Mouse (Mus musculus) hindbrain, embryonic 16.5 days (tissue): ENCODE measurements around the gene Fbxo17. TPM values are rescaled to one million over a fixed set of nuclear protein-coding genes. Genes with fewer than 3 reads are reported as not detected.

Source experiments
- ATAC-seq: fragments of 200-750 bp; cut with Nextera tagmentation; 2 replicates; pipeline ENCODE4 v1.8.0; 2017; ENCODE audit warnings: moderate TSS enrichment, moderate library complexity
- H3K27ac ChIP-seq: fragments of 300-500 bp; sonication (generic); 2 replicates; pipeline ENCODE4 v1.5.1; 2014; ENCODE audit warnings: low read depth, mild to moderate bottlenecking, control low read depth, low read length, moderate library complexity
- H3K27me3 ChIP-seq: fragments of 300-500 bp; sonication (generic); replicated peaks from 2 replicates; pipeline ENCODE4 v1.6.1; 2014; ENCODE audit warnings: low read length; ENCODE audit not compliant: control insufficient read depth, insufficient read depth
- H3K36me3 ChIP-seq: fragments of 300-500 bp; sonication (generic); 2 replicates; pipeline ENCODE4 v1.6.1; 2014; ENCODE audit warnings: mild to moderate bottlenecking, low read length, moderate library complexity, mixed read lengths; ENCODE audit not compliant: control insufficient read depth, insufficient read depth
- H3K4me1 ChIP-seq: fragments of 300-500 bp; sonication (generic); 2 replicates; pipeline ENCODE4 v1.6.1; 2014; ENCODE audit warnings: low read depth, low read length; ENCODE audit not compliant: control insufficient read depth, insufficient read depth
- H3K4me2 ChIP-seq: fragments of 300-500 bp; sonication (generic); 2 replicates; pipeline ENCODE4 v1.6.1; 2014; ENCODE audit warnings: mild to moderate bottlenecking, low read length, control low read depth, moderate library complexity
- H3K4me3 ChIP-seq: fragments of 300-500 bp; sonication (generic); 2 replicates; pipeline ENCODE4 v1.5.1; 2014; ENCODE audit warnings: mild to moderate bottlenecking, low read length, control low read depth, moderate library complexity
- H3K9ac ChIP-seq: fragments of 300-500 bp; sonication (generic); 2 replicates; pipeline ENCODE4 v1.6.1; 2014; ENCODE audit warnings: low read depth, mild to moderate bottlenecking, control low read depth, low read length, moderate library complexity
- H3K9me3 ChIP-seq: fragments of 300-500 bp; sonication (generic); 2 replicates; pipeline ENCODE4 v1.6.1; 2014; ENCODE audit warnings: mild to moderate bottlenecking, low read length, moderate library complexity; ENCODE audit not compliant: control insufficient read depth
- WGBS: fragments of 180-500 bp; shearing (Covaris S2); extraction: QIAGEN DNeasy Blood & Tissue Kit; methylation state at CpG from one replicate; pipeline ENCODE4 v1.1.7; 2014; 5-methylcytosine and 5-hydroxymethylcytosine counted together
- polyA plus RNA-seq: library from polyadenylated mRNA; unstranded; fragments of >200 nt; fragmentation: Nextera tagmentation; extraction: Ambion mirVana; gene quantifications from 2 replicates; pipeline ENCODE4 v1.2.1, GENCODE M21; 2015

The Fbxo17 gene
- polyA plus RNA-seq, 1 experiment from 2014 or later = 5.4 TPM

GRCm38 (mm10) chr7:28780857-28781256 is 64.3 kb downstream of the Fbxo17 start:
- no peaks in the 10 kb centered on the region for H3K36me3 ChIP-seq
- H3K9me3 ChIP-seq = no peaks in the 10 kb centered on the region
- no peak overlapping the region for H3K9ac ChIP-seq
- H3K4me1 ChIP-seq = no peaks in the 10 kb centered on the region
- no peaks in the 10 kb centered on the region for H3K27me3 ChIP-seq
- H3K27ac ChIP-seq = no peak overlapping the region
- 78% methylated on average over 7 of the region's 7 CpGs for WGBS
- no peak overlapping the region for H3K4me3 ChIP-seq
- no peak overlapping the region for H3K4me2 ChIP-seq
- ATAC-seq = no peak

DNA sequence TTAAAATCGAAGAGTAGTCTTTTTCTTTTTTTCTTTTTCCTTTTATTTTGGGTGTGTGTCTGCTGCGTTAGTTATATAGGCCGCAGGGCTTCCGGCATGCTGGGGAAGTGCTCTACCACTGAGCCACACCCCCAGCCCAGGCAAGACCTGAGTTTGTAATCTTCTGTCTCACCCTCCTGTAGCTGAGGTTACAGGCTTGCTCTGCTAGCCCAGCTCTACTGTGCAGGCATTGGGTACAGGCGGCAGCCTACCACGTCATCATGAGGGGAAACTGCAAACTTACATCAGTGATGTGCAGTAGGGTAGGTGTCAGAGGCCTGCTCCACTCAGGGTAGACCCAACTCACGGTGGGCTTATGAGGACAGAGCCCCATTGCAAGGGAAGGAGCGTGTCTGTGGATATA is 64.7 kb downstream of the Fbxo17 start:
- Histone ChIP-seq H3K9ac (no peak overlapping the region), H3K27ac (no peak overlapping the region), H3K4me3 (no peak overlapping the region), H3K4me2 (no peak overlapping the region), H3K9me3 (no peaks in the 10 kb centered on the region), H3K27me3 (no peaks in the 10 kb centered on the region), H3K36me3 (no peaks in the 10 kb centered on the region), H3K4me1 (no peaks in the 10 kb centered on the region)
- no peak for ATAC-seq
- WGBS = 88% methylated on average over 8 of the region's 8 CpGs

DNA sequence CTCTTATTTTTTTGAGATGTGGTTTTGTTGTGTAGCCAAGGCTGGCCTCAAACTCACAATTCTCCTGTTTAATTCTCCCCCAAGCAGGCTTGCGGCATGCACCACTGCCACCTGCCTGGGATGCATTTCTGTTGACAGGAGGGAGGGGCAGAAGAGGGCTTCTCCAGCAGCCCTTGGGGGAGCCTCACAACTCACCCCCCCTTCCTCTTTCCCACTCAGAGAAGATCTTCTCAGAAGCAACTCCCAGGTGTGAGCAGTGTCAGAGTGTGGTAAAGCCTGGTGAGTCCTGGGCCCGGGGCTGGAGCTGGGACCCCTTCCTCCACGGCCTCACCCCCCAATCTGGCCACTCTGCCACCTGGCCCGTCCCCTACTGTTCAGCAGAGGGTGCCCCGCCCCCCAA is 68.6 kb downstream of the Fbxo17 start:
- Histone ChIP-seq H3K27me3 (no peaks in the 10 kb centered on the region), H3K9ac (no peak overlapping the region), H3K4me2 (no peak overlapping the region), H3K4me3 (no peak overlapping the region), H3K36me3 (peaks cover 3% of the 10 kb centered on the region), H3K27ac (no peak overlapping the region), H3K9me3 (no peaks in the 10 kb centered on the region), H3K4me1 (no peaks in the 10 kb centered on the region)
- 71% methylated on average over 5 of the region's 5 CpGs for WGBS
- ATAC-seq = no peak

Other genes with a start within 250 kb of the Fbxo17 start
- not detected in 2 replicates for gene Ifnl2, start 206.3 kb upstream of the Fbxo17 start, polyA plus RNA-seq
- gene Ifnl3, start 194.0 kb upstream of the Fbxo17 start, polyA plus RNA-seq = not detected in 2 replicates
- gene Sycn, start 175.9 kb upstream of the Fbxo17 start, polyA plus RNA-seq = not detected in 2 replicates
- gene Nccrp1, start 169.6 kb upstream of the Fbxo17 start, polyA plus RNA-seq = 0.14 TPM in 1 of 2 replicates, not detected in the other
- 11.1 and 23.4 TPM in 2 replicates for gene Samd4b, start 118.7 kb upstream of the Fbxo17 start, polyA plus RNA-seq
- 18.2 and 21.5 TPM in 2 replicates for gene Pak4, start 118.6 kb upstream of the Fbxo17 start, polyA plus RNA-seq
- gene Acp7, start 85.5 kb upstream of the Fbxo17 start, polyA plus RNA-seq = 0.31 and 0.34 TPM in 2 replicates
- 12.9 and 16.6 TPM in 2 replicates for gene Fbxo27, start 24.0 kb upstream of the Fbxo17 start, polyA plus RNA-seq
- gene Mrps12, start 25.0 kb downstream of the Fbxo17 start, polyA plus RNA-seq = 107 and 113 TPM in 2 replicates
- 18.7 and 20.8 TPM in 2 replicates for gene Sars2, start 25.2 kb downstream of the Fbxo17 start, polyA plus RNA-seq
- gene Ccer2, start 39.4 kb downstream of the Fbxo17 start, polyA plus RNA-seq = 0.72 and 1.1 TPM in 2 replicates
- gene Sirt2, start 49.9 kb downstream of the Fbxo17 start, polyA plus RNA-seq = 128 and 130 TPM in 2 replicates
- 70.2 and 72.2 TPM in 2 replicates for gene Nfkbib, start 50.7 kb downstream of the Fbxo17 start, polyA plus RNA-seq
- gene Rinl, start 72.2 kb downstream of the Fbxo17 start, polyA plus RNA-seq = 2.8 and 2.9 TPM in 2 replicates
- gene Hnrnpl, start 91.7 kb downstream of the Fbxo17 start, polyA plus RNA-seq = 117 and 127 TPM in 2 replicates
- gene Ech1, start 108.4 kb downstream of the Fbxo17 start, polyA plus RNA-seq = 115 and 117 TPM in 2 replicates
- 5.3 and 6.1 TPM in 2 replicates for gene Lgals4, start 117.0 kb downstream of the Fbxo17 start, polyA plus RNA-seq
- 4.9 and 5.3 TPM in 2 replicates for gene Lgals7, start 147.0 kb downstream of the Fbxo17 start, polyA plus RNA-seq
- gene Capn12, start 164.6 kb downstream of the Fbxo17 start, polyA plus RNA-seq = 0.54 and 0.70 TPM in 2 replicates
- 146 and 172 TPM in 2 replicates for gene Actn4, start 245.5 kb downstream of the Fbxo17 start, polyA plus RNA-seq